Mouse (Mus musculus) urinary bladder, postnatal 14 days (tissue): ENCODE results near the gene Olfr734.
A peak's percentile ranks its signal among the peaks of the same experiment; 100 is the strongest.

Source experiments
- DNase-seq: peaks from one replicate; pipeline ENCODE4 v3.0.0; 2021; ENCODE audit warnings: low spot score

The Olfr734 gene

DNA sequence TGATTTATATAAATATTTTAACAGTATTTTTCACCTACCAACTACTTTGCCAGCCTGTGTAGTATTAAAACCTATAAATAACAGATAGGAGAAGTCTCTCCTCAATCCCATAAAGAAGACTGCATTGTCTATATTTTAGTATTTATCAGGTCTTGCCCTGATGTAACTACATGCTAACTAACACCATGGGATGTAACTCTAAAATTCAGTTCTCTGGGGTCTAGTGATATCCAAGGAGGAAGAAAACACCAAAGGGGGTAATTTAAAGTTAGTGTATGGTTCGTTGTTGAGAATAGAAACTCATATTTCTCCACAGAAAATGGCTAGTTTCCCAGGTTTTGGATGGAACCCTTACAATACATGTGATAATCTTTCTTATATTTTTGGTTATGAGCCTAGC lies at the start of gene Olfr734:
TSS of gene Olfr734 (minus strand) at position 101 of the 400 bp plus-strand sequence.
- no peak for DNase-seq

DNA sequence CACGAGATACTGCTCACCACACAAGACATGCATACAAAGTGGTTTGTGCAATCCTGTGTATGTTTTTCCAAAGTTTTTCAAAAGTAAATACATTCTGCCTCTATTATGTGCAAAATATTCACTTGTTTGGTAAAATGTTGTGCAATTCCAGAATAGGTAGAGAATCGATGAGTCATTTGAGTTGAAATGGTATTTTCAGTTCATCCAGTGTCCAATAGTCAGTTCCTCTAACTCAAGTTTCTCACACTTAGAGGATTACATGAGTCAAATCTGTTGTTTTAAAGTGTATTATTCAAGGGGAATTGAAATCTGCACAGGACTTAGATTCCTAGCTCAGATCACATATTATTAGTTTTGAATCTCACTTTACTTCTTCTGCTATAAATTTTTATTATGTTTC lies 37.0 kb upstream of the Olfr734 start:
- no peak for DNase-seq

GRCm38 (mm10) chr14:50360480-50360879 lies 33.9 kb upstream of the Olfr734 start:
- no peak for DNase-seq

DNA sequence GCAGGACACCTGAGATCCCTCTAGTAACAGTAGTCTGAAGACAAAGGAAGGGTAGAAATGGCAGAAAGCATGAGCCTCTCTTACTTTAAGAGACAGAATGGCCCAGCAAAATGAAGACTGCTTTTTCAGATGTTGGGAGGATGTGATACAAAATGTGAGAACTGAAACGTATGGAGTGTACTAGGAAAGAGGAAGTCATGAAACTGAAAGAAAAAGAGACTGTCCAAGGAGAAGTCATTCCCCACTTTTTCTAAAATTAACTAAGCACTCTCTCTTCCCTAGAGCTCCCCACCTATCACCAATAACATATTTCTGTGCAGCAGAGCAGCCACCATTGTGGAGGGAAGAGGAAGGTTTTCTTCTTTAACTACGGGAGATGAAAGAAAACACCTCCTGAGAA lies 31.0 kb upstream of the Olfr734 start, which contains the start of gene Tlr11:
TSS of gene Tlr11 (plus strand) at position 322 of the 400 bp plus-strand sequence.
- DNase-seq: no peak

GRCm38 (mm10) chr14:50356725-50357124 lies 30.2 kb upstream of the Olfr734 start:
- no peak for DNase-seq

DNA sequence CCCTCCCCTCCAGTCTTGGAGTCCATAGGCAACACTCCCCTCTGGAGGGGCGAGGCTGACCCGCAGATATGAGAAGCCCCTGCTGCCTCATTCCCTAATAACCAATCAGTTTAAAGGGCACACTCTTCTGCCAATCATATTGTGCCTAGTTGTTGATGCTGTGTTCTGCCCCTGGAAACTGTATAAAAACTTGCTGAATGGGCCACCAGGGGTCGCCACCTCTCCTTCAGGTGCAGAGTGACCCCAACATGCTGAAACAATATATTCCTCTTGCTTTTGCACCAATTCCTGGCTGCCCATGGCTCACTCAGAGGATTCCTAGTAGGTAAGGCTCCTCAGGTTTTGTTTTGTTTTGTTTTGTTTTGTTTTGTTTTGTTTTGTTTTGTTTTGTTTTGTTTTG lies 25.9 kb upstream of the Olfr734 start:
- peak; percentile 6 for DNase-seq

GRCm38 (mm10) chr14:50348796-50349195 lies 22.2 kb upstream of the Olfr734 start, which contains the start of gene Olfr735:
Gene Olfr735 (minus strand): TSS chr14:50348872.
- no peak for DNase-seq

GRCm38 (mm10) chr14:50301422-50301821 lies 25.1 kb downstream of the Olfr734 start, which contains the start of gene Olfr733:
Gene Olfr733 (minus strand): TSS chr14:50301522.
- no peak for DNase-seq

DNA sequence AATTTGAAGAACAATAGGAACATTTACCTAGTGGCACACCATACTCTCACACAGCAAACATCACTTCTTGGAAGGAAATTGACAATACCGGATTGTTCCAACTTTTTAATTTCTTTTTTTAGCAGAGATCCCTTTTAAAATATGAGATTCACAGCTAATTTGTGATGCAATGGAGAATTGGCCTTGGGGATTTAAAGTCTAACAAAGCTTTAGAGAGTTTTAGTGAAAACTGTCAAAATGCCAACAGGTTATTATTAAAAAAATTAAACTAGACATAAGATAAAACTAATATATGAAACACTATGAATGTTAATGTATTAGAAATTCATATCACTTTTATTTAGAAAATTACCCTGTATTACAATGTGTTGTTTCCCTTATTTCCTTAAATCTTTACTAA lies 42.5 kb downstream of the Olfr734 start, which contains the start of gene Olfr732:
TSS of gene Olfr732 (minus strand) at position 101 of the 400 bp plus-strand sequence.
- no peak for DNase-seq
